Mouse (Mus musculus) forebrain, postnatal 0 days (tissue): ENCODE measurements at regions not wholly inside any gene's neighbourhood (a gene's known extent, or its start where the extent isn't known, plus 50 kb on each side); places are given as distances from the start of the nearest gene placed in this dataset. TPM values are rescaled to one million over a fixed set of nuclear protein-coding genes. Genes with fewer than 3 reads are reported as not detected.

Experiments
- ATAC-seq: fragments of 200-750 bp; cut with Nextera tagmentation; 2 replicates; pipeline ENCODE4 v1.8.0; 2017; ENCODE audit warnings: mild to moderate bottlenecking, moderate library complexity
- DNase-seq: peaks from one replicate; pipeline ENCODE4 v3.0.0-alpha.2; 2015
- H3K27ac ChIP-seq: fragments of 300-500 bp; sonication (generic); 2 replicates; pipeline ENCODE4 v1.5.1; 2014; ENCODE audit warnings: low read depth, mild to moderate bottlenecking, antibody characterized with exemption, low read length, moderate library complexity, mixed read lengths
- H3K27me3 ChIP-seq: fragments of 300-500 bp; sonication (generic); 2 replicates; pipeline ENCODE4 v1.6.1; 2014; ENCODE audit warnings: mild to moderate bottlenecking, low read length, mixed read lengths; ENCODE audit not compliant: insufficient read depth
- H3K36me3 ChIP-seq: fragments of 300-500 bp; sonication (generic); 2 replicates; pipeline ENCODE4 v1.6.1; 2014; ENCODE audit warnings: mild to moderate bottlenecking, moderate library complexity; ENCODE audit not compliant: insufficient read depth
- H3K4me1 ChIP-seq: fragments of 300-500 bp; sonication (generic); 2 replicates; pipeline ENCODE4 v1.6.1; 2014; ENCODE audit warnings: antibody characterized with exemption; ENCODE audit not compliant: insufficient read depth
- H3K4me2 ChIP-seq: fragments of 300-500 bp; sonication (generic); 2 replicates; pipeline ENCODE4 v1.6.1; 2014; ENCODE audit warnings: low read depth, mild to moderate bottlenecking, moderate library complexity
- H3K4me3 ChIP-seq: fragments of 300-500 bp; sonication (generic); 2 replicates; pipeline ENCODE4 v1.5.1; 2014; ENCODE audit warnings: low read depth, low read length, mixed read lengths
- H3K9ac ChIP-seq: fragments of 300-500 bp; sonication (generic); 2 replicates; pipeline ENCODE4 v1.6.1; 2014; ENCODE audit warnings: mild to moderate bottlenecking
- H3K9me3 ChIP-seq: fragments of 300-500 bp; sonication (generic); 2 replicates; pipeline ENCODE4 v1.6.1; 2016; ENCODE audit warnings: low read length
- CTCF ChIP-seq: sonication (generic); IDR thresholded peaks from 2 replicates; pipeline ENCODE4 v1.5.1; 2016; ENCODE audit warnings: antibody characterized with exemption, control low read depth, low read depth
- WGBS: fragments of 180-500 bp; shearing (Covaris S2); extraction: QIAGEN DNeasy Blood & Tissue Kit; methylation state at CpG from one replicate; pipeline ENCODE4 v1.1.7; 2014; 5-methylcytosine and 5-hydroxymethylcytosine counted together
- microRNA counts: library from miRNA; unstranded; fragments of <30 nt; microRNA quantifications from one replicate; lab custom pipeline; 2015
- microRNA-seq, 2 experiments: library from miRNA; unstranded; fragments of <30 nt; microRNA quantifications; one replicate each; pipeline ENCODE4; 2016

DNA sequence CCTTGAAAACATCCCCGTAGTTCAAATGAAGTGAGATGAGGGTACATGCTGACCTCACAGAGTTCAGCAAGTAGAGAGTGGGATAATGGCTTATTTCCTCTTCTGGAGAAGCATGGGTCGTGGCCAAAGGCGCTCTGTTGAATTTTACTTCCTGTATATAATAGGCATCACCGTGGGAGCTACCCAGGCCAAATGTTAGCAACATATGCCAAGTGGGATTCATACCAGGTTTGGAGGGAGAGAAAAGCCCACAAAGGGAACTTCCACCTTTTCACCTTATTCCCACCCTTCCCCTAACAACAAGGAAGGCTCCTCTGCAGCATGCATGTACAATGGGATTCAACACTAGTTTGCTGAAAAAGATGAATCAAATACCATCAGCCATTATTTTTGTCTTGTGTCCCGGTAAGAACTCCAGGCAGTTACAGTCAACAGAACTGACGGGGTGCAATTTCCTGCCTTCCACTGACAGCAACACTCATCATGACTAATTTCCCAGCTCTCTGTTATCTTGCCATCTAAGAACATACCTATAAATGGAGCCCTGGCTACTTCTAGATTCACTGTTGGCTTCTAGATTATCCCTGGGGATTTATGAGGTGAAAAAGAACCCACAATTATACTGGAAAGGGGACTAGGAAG lies 59.4 kb upstream of the Tll1 start:
- H3K27ac ChIP-seq = no peak overlapping the region
- ATAC-seq = no peak
- WGBS = 81% methylated on average over 6 of the region's 6 CpGs

More for the DNA sequence above, 59.4 kb upstream of the Tll1 start:
- Histone ChIP-seq H3K4me3 (no peak overlapping the region), H3K36me3 (no peaks in the 10 kb centered on the region), H3K4me2 (no peak overlapping the region), H3K9me3 (no peaks in the 10 kb centered on the region), H3K4me1 (no peaks in the 10 kb centered on the region), H3K9ac (no peak overlapping the region), H3K27me3 (no peaks in the 10 kb centered on the region)
- no peak for DNase-seq
- TF ChIP-seq CTCF = no peak

MicroRNAs encoded in the stretch of these regions (microRNA counts, 519-probe panel; counts per million panel counts)
- not detected for microRNA mmu-miR-710 (lab: Ali Mortazavi, UCI)

Small RNAs in the stretch of these regions (microRNA-seq; reads per million reads assigned to microRNA genes)
- gene Mir710 = 0 reads per million in 2 experiments
